Mouse (Mus musculus) liver, postnatal 0 days (tissue): ENCODE results near the gene Abcd3. TPM values are rescaled to one million over a fixed set of nuclear protein-coding genes. Genes with fewer than 3 reads are reported as not detected.

Experiments used
- ATAC-seq: fragments of 200-750 bp; cut with Nextera tagmentation; 2 replicates; pipeline ENCODE4 v1.8.0; 2017; ENCODE audit warnings: mild to moderate bottlenecking, moderate library complexity
- DNase-seq: peaks from one replicate; pipeline ENCODE4 v3.0.0-alpha.2; 2016
- H3K27ac ChIP-seq: fragments of 300-500 bp; sonication (generic); 2 replicates; pipeline ENCODE4 v1.5.1; 2014; ENCODE audit warnings: antibody characterized with exemption, moderate library complexity, mild to moderate bottlenecking, low read depth
- H3K27me3 ChIP-seq: fragments of 300-500 bp; sonication (generic); 2 replicates; pipeline ENCODE4 v1.6.1; 2014; ENCODE audit warnings: low read length, control low read depth, mixed read lengths; ENCODE audit not compliant: insufficient read depth
- H3K36me3 ChIP-seq: fragments of 300-500 bp; sonication (generic); replicated peaks from 2 replicates; pipeline ENCODE4 v1.6.1; 2014; ENCODE audit warnings: mild to moderate bottlenecking, control low read depth, low read length, moderate library complexity, mixed read lengths; ENCODE audit not compliant: insufficient read depth
- H3K4me1 ChIP-seq: fragments of 300-500 bp; sonication (generic); 2 replicates; pipeline ENCODE4 v1.6.1; 2014; ENCODE audit warnings: antibody characterized with exemption, mild to moderate bottlenecking, control low read depth; ENCODE audit not compliant: insufficient read depth
- H3K4me2 ChIP-seq: fragments of 300-500 bp; sonication (generic); 2 replicates; pipeline ENCODE4 v1.6.1; 2014; ENCODE audit warnings: low read depth, mild to moderate bottlenecking, low read length, moderate library complexity, mixed read lengths
- H3K4me3 ChIP-seq: fragments of 300-500 bp; sonication (generic); 2 replicates; pipeline ENCODE4 v1.5.1; 2014; ENCODE audit warnings: low read depth, low read length
- H3K9ac ChIP-seq: fragments of 300-500 bp; sonication (generic); replicated peaks from 2 replicates; pipeline ENCODE4 v1.6.1; 2014; ENCODE audit warnings: mild to moderate bottlenecking, moderate library complexity
- H3K9me3 ChIP-seq: fragments of 300-500 bp; sonication (generic); 2 replicates; pipeline ENCODE4 v1.6.1; 2016; ENCODE audit warnings: mild to moderate bottlenecking, control low read depth, low read length, mixed read lengths
- CTCF ChIP-seq: sonication (generic); IDR thresholded peaks from 2 replicates; pipeline ENCODE4 v1.5.1; 2016; ENCODE audit warnings: antibody characterized with exemption, low read depth
- EP300 ChIP-seq: IDR thresholded peaks from 2 replicates; pipeline ENCODE4 v1.6.1; 2016; ENCODE audit warnings: antibody characterized with exemption, low read depth, mild to moderate bottlenecking
- WGBS: fragments of 180-500 bp; shearing (Covaris S2); extraction: QIAGEN DNeasy Blood & Tissue Kit; methylation state at CpG from one replicate; pipeline ENCODE4 v1.1.7; 2014; ENCODE audit not compliant: insufficient replicate concordance; 5-methylcytosine and 5-hydroxymethylcytosine counted together
- polyA plus RNA-seq: library from polyadenylated mRNA; unstranded; fragments of >200 nt; fragmentation: Nextera tagmentation; extraction: Ambion mirVana; gene quantifications from 2 replicates; pipeline ENCODE4 v1.2.1, GENCODE M21; 2015

The Abcd3 gene
- polyA plus RNA-seq: 132 and 148 TPM in 2 replicates

- Histone ChIP-seq H3K27me3 (no peaks in the 10 kb centered on the region), H3K36me3 (no peaks in the 10 kb centered on the region), H3K4me2 (peak within 1 kb of the TSS; percentile 71), H3K27ac (peak within 1 kb of the TSS; percentile 97), H3K4me3 (peak within 1 kb of the TSS; percentile 85), H3K4me1 (peaks cover 14% of the 10 kb centered on the region), H3K9me3 (no peaks in the 10 kb centered on the region), H3K9ac (peak within 1 kb of the TSS; percentile 85)
- ATAC-seq: peak; percentile 91
- DNase-seq: peak; percentile 87
- TF ChIP-seq CTCF: no peak
- TF ChIP-seq EP300: no peak
- 0% methylated on average over 62 of the region's 99 CpGs for WGBS
Observed at GRCm38 (mm10) chr3:121814877-121815548, at the start of gene Abcd3. Abcd3 (minus strand) TSS chr3:121815302.

- no peak for DNase-seq
- Histone ChIP-seq H3K27me3 (no peaks in the 10 kb centered on the region), H3K4me1 (peaks cover 8% of the 10 kb centered on the region), H3K36me3 (no peaks in the 10 kb centered on the region), H3K9ac (no peak overlapping the region), H3K4me3 (no peak overlapping the region), H3K27ac (no peak overlapping the region), H3K4me2 (no peak overlapping the region), H3K9me3 (no peaks in the 10 kb centered on the region)
- WGBS: 44% methylated on average over 5 of the region's 5 CpGs
- no peak for ATAC-seq
- TF ChIP-seq EP300 (no peak), CTCF (no peak)
Observed at GRCm38 (mm10) chr3:121859142-121859541, 44.0 kb upstream of the Abcd3 start.

GRCm38 (mm10) chr3:121856131-121856530 lies 41.0 kb upstream of the Abcd3 start:
- Histone ChIP-seq H3K9ac (no peak overlapping the region), H3K36me3 (no peaks in the 10 kb centered on the region), H3K4me1 (no peaks in the 10 kb centered on the region; the same call in 1 of the 2 replicates), H3K27me3 (no peaks in the 10 kb centered on the region), H3K4me2 (no peak overlapping the region), H3K9me3 (no peaks in the 10 kb centered on the region), H3K4me3 (no peak overlapping the region), H3K27ac (peak overlapping the region; percentile 41; the same call in 1 of the 2 replicates)
- ATAC-seq (0 out of 2 replicates have a peak, but pooled peaks have one; percentile 8), DNase-seq (no peak)
- TF ChIP-seq CTCF (no peak), EP300 (no peak)
- WGBS: 72% methylated on average over 4 of the region's 4 CpGs

GRCm38 (mm10) chr3:121853781-121854520 lies 38.8 kb upstream of the Abcd3 start:
- no peak overlapping the region for H3K9ac ChIP-seq
- no peaks in the 10 kb centered on the region for H3K27me3 ChIP-seq
- no peaks in the 10 kb centered on the region for H3K36me3 ChIP-seq
- ATAC-seq (peak; percentile 78), DNase-seq (peak; percentile 25)
- peak overlapping the region; percentile 87 for H3K27ac ChIP-seq
- no peak overlapping the region for H3K4me3 ChIP-seq
- no peaks in the 10 kb centered on the region for H3K9me3 ChIP-seq
- no peak for TF ChIP-seq CTCF
- TF ChIP-seq EP300: no peak
- peak overlapping the region; percentile 44; the same call in 1 of the 2 replicates for H3K4me2 ChIP-seq
- no peaks in the 10 kb centered on the region; the same call in 1 of the 2 replicates for H3K4me1 ChIP-seq
- WGBS: 54% methylated on average over 5 of the region's 5 CpGs

- Histone ChIP-seq H3K4me2 (no peak overlapping the region), H3K4me1 (no peaks in the 10 kb centered on the region), H3K27ac (peak overlapping the region; percentile 87), H3K27me3 (no peaks in the 10 kb centered on the region), H3K36me3 (no peaks in the 10 kb centered on the region), H3K4me3 (no peak overlapping the region), H3K9ac (no peak overlapping the region), H3K9me3 (no peaks in the 10 kb centered on the region)
- WGBS: 31% methylated on average over 4 of the region's 4 CpGs
- DNase-seq (peak; percentile 49), ATAC-seq (peak; percentile 90)
- peak; percentile 77 for TF ChIP-seq EP300
- no peak for TF ChIP-seq CTCF
Observed at GRCm38 (mm10) chr3:121852074-121852826, 37.1 kb upstream of the Abcd3 start.

- no peaks in the 10 kb centered on the region for H3K4me1 ChIP-seq
- no peaks in the 10 kb centered on the region for H3K36me3 ChIP-seq
- H3K9ac ChIP-seq: no peak overlapping the region
- ATAC-seq (no peak), DNase-seq (no peak)
- H3K4me3 ChIP-seq: no peak overlapping the region
- H3K9me3 ChIP-seq: no peaks in the 10 kb centered on the region
- no peak overlapping the region for H3K4me2 ChIP-seq
- no peak for TF ChIP-seq EP300
- no peak for TF ChIP-seq CTCF
- H3K27me3 ChIP-seq: no peaks in the 10 kb centered on the region
- H3K27ac ChIP-seq: no peak overlapping the region
- WGBS: 86% methylated on average over 3 of the region's 3 CpGs
Observed at GRCm38 (mm10) chr3:121851006-121851405, 35.9 kb upstream of the Abcd3 start.
